In genomic region chr2:26091771-26092393, GRCm38 (mm10) we compare ENCODE assay signal across 8 mouse cellular contexts. TPM values are rescaled to one million over a fixed set of nuclear protein-coding genes. Genes with fewer than 3 reads are reported as not detected.
DNase-seq lines count a peak whose midpoint lies in the region; ATAC-seq and TF ChIP-seq lines count a peak whose summit lies in the region.

No protein-coding gene starts in this region.

- DNase-seq in gonadal fat pad, adult 2 months (ENCODE audit: low read depth), result peak; percentile 33
- DNase-seq in layer of hippocampus, adult 8-10 months (ENCODE audit: low spot score in 2 of 2), result peak; percentile 80 to 82
- DNase-seq in lung, adult 2 months, result peak; percentile 15
- peak; percentile 87 to 92 for DNase-seq in right cerebral cortex, postnatal 10 days (ENCODE audit: low spot score in 2 of 2)

- no peak for TF ChIP-seq CTCF in cortical plate, adult 2 months (IDR thresholded peaks at IDR 0.05; ENCODE audit: extremely low read depth, insufficient read depth, low read length)
- no peak for TF ChIP-seq CTCF in lung, adult 2 months (IDR thresholded peaks at IDR 0.05; ENCODE audit: insufficient read depth, low read length)

- ATAC-seq in megakaryocyte, adult 5-6 weeks (ENCODE audit: poor library complexity, severe bottlenecking), result no peak
- ATAC-seq in monocyte, adult 5-6 weeks (replicated peaks; ENCODE audit: insufficient number of reproducible peaks, low FRiP score, low TSS enrichment, poor library complexity, severe bottlenecking), result no peak

- H3K27ac ChIP-seq in cortical plate, adult 2 months (ENCODE audit: insufficient read depth, low read length), result peak overlapping the region; percentile 89

- peak; percentile 51 for TF ChIP-seq POLR2A in cortical plate, adult 2 months (IDR thresholded peaks at IDR 0.05; ENCODE audit: extremely low read depth, insufficient read depth, low read length)
- no peak for TF ChIP-seq POLR2A in lung, adult 2 months (IDR thresholded peaks at IDR 0.05; ENCODE audit: borderline replicate concordance, extremely low read depth, low read depth, low read length)

- H3K4me1 ChIP-seq in megakaryocyte, embryonic 14.5 days, result peaks cover 99% of the 10 kb centered on the region
- H3K4me1 ChIP-seq in cortical plate, adult 2 months (ENCODE audit: control insufficient read depth, insufficient read depth, low read length), result no peaks in the 10 kb centered on the region
- H3K4me1 ChIP-seq in lung, adult 2 months (ENCODE audit: control insufficient read depth, insufficient read depth, low read length), result 0 out of 2 replicates have a peak, but pooled peaks cover 2% of the 10 kb centered on the region

- WGBS in lung, adult 2 months, result 2% methylated on average over 24 of the region's 24 CpGs

- H3K4me3 ChIP-seq in megakaryocyte, embryonic 14.5 days (replicated peaks), result peak overlapping the region; percentile 93
- peak overlapping the region; percentile 61 for H3K4me3 ChIP-seq in cortical plate, adult 2 months (ENCODE audit: insufficient read depth, low read length)
- H3K4me3 ChIP-seq in lung, adult 2 months (replicated peaks; ENCODE audit: extremely low read depth, low read depth, low read length), result no peak overlapping the region

- peaks cover 79% of the 10 kb centered on the region for H3K36me3 ChIP-seq in megakaryocyte, embryonic 14.5 days (replicated peaks; ENCODE audit: low read length)

- peaks cover 20% of the 10 kb centered on the region for H3K27me3 ChIP-seq in megakaryocyte, embryonic 14.5 days (replicated peaks)

- no peaks in the 10 kb centered on the region for H3K9me3 ChIP-seq in megakaryocyte, embryonic 14.5 days

RNA-seq across cellular contexts. Expression of gene Nacc2, which starts 31.1 kb away (rescaled TPM):
- 63.1 and 124 TPM in 2 replicates for polyA plus RNA-seq in megakaryocyte, embryonic 14.5 days (2012; ENCODE audit: insufficient read depth, low replicate concordance)
- total RNA-seq in megakaryocyte, adult 5-6 weeks (2015), result 2.1 and 3.0 TPM in 2 replicates
- 1.7 and 3.6 TPM in 2 replicates for total RNA-seq in megakaryocyte, adult 5-6 weeks (2017)
- 46.9 and 53.6 TPM in 2 replicates for polyA plus RNA-seq in cortical plate, adult 2 months (2012; rRNA removed)
- 34.9 and 43.5 TPM in 2 replicates for polyA plus RNA-seq in gonadal fat pad, adult 2 months (2012; rRNA removed)
- 10 to 100 TPM; 64.1 to 75.4 (median 65.3) TPM for total RNA-seq in layer of hippocampus, adult 8-10 months (2022)
- 26.3 and 36.5 TPM in 2 replicates for polyA plus RNA-seq in lung, adult 2 months (2012; rRNA removed)
- 1.1 to 3.6 TPM (median 1.4 TPM) in 3 replicates for total RNA-seq in monocyte, adult 5-6 weeks (2017)

Comparison
In these comparisons a context has a peak if more than half of its experiments do, and no peak if none do; other contexts are left out.
1. DNase-seq: peak in every context shown above with its lines; median percentile 90 in right cerebral cortex, postnatal 10 days; 81 in layer of hippocampus, adult 8-10 months; 33 in gonadal fat pad, adult 2 months; 15 in lung, adult 2 months.